Comparison of ENCODE assay signal across 21 mouse cellular contexts in the genomic region with DNA sequence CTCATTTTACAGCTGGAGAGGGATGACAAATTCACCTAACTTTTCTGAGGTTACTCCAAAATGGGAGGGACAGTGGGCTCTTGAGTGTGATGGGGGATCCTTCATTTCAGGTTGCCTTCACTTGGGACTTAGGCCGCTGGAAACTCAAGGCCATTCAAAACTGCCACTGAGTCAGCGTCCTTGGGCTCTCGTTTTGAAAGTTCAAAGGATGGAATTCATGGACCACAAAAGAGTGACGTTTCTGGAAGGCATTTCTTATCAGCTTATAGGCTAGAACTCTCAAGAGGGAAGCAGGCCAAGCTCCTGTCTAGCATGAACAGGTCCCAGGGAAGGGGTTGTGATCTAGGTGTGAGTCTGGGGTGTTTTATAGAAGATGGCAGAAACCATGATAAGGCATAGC.
DNase-seq lines count a peak whose midpoint lies in the region; ATAC-seq and TF ChIP-seq lines count a peak whose summit lies in the region.
"Had no signal": no experiment of that assay in that cellular context is flagged by ENCODE, and none has a peak within 500 bp of the region (broad histone marks: within the 10 kb centered on the region; RNA-seq: fewer than 3 reads in every experiment).

No protein-coding gene starts in this region.

- TF ChIP-seq EP300 in heart, adult 2 months (IDR thresholded peaks at IDR 0.05; ENCODE audit: insufficient read depth, low read depth, low read length): no peak

- H3K27me3 ChIP-seq in heart, adult 2 months (ENCODE audit: control insufficient read depth, insufficient read depth, low read length): no peaks in the 10 kb centered on the region
- H3K27me3 ChIP-seq: CH12.LX; forebrain, embryonic 13.5 days; hindbrain, embryonic 12.5 days; hindbrain, embryonic 15.5 days; Patski had no signal

- no peak overlapping the region for H3K9ac ChIP-seq in heart, adult 2 months (ENCODE audit: low read depth, low read length)
- H3K9ac ChIP-seq: forebrain, embryonic 13.5 days; hindbrain, embryonic 12.5 days; hindbrain, embryonic 15.5 days had no signal

- H3K79me2 ChIP-seq in heart, adult 2 months (replicated peaks; ENCODE audit: control insufficient read depth, insufficient read depth, low read length): no peaks in the 10 kb centered on the region

- DNase-seq in heart, adult 11 months: peak; percentile 45
- no peak for DNase-seq in heart, adult 2 months
- DNase-seq in adrenal gland, adult 8-10 months: peak; percentile 63
- peak; percentile 44 for DNase-seq in adrenal gland, postnatal 25 days
- DNase-seq in thymus, postnatal 4 days: no peak
- DNase-seq in gastrocnemius, adult 18-20 months (ENCODE audit: low spot score): no peak
- DNase-seq: B cell, adult 2 months; cerebellum, adult 11-12 months; cerebellum, adult 8-10 months; cerebellum, postnatal 36 days; gastrocnemius, adult 2 months; gastrocnemius, postnatal 14 days had no signal

- TF ChIP-seq POLR2A in heart, adult 2 months (IDR thresholded peaks at IDR 0.05; ENCODE audit: insufficient read depth, low read depth, low read length): no peak

- no peak for TF ChIP-seq CTCF in heart, adult 2 months (IDR thresholded peaks at IDR 0.05)

- no peaks in the 10 kb centered on the region for H3K36me3 ChIP-seq in heart, adult 2 months (ENCODE audit: control insufficient read depth, insufficient read depth, low read length)
- H3K36me3 ChIP-seq: forebrain, embryonic 10.5 days; G1E; hindbrain, embryonic 12.5 days; hindbrain, embryonic 15.5 days had no signal

- WGBS in heart, adult 2 months: 90% methylated on average over 4 of the region's 4 CpGs

- no peak overlapping the region for H3K27ac ChIP-seq in heart, adult 2 months
- H3K27ac ChIP-seq: forebrain, embryonic 10.5 days; forebrain, embryonic 13.5 days; gastrocnemius, adult 2 months; hindbrain, embryonic 12.5 days; hindbrain, embryonic 15.5 days had no signal

- ATAC-seq in granulocyte monocyte progenitor cell, adult 5-6 weeks (replicated peaks; ENCODE audit: poor library complexity, severe bottlenecking): no peak
- ATAC-seq: forebrain, embryonic 13.5 days; intestine, postnatal 0 days; Patski had no signal

- intact Hi-C loops in heart, adult 2 months (cut with DNase I): loop anchor here (5.0 kb wide), 1 partner anchor 39 kb away; no protein-coding TSS in a partner anchor

- H3K4me3 ChIP-seq in heart, adult 2 months: no peak overlapping the region
- H3K4me3 ChIP-seq: forebrain, embryonic 10.5 days; forebrain, embryonic 13.5 days; gastrocnemius, adult 2 months; hindbrain, embryonic 12.5 days; hindbrain, embryonic 15.5 days had no signal

- H3K4me1 ChIP-seq in heart, adult 2 months (ENCODE audit: control insufficient read depth, insufficient read depth, low read length): peaks cover 2% of the 10 kb centered on the region

Comparison
In these comparisons a context has a peak if more than half of its experiments do, and no peak if none do; other contexts are left out.
1. DNase-seq: peak in heart, adult 11 months (single experiment), adrenal gland, adult 8-10 months (single experiment) and adrenal gland, postnatal 25 days (single experiment); none in heart, adult 2 months (0 of 2), thymus, postnatal 4 days (single experiment) and gastrocnemius, adult 18-20 months (single experiment).